Mouse (Mus musculus) adrenal gland, adult 2 months (tissue): Measurements from ENCODE around the gene Tmem229a. TPM values are rescaled to one million over a fixed set of nuclear protein-coding genes. Genes with fewer than 3 reads are reported as not detected.

Experiments
- DNase-seq: peaks from one replicate; pipeline ENCODE4 v3.0.0; 2021
- long read RNA-seq: library from polyadenylated mRNA; stranded (forward); transcript quantifications from one replicate; pipeline ENCODE4 v2.0.0, GENCODE M21; 2021
- polyA plus RNA-seq: library from polyadenylated mRNA; depleted of rRNA; stranded (reverse); fragments of >200 nt; gene quantifications from 2 replicates; pipeline ENCODE4 v1.2.3, GENCODE M21; 2012; rRNA removed
- total RNA-seq, 2 experiments: library from RNA; stranded (reverse); gene quantifications; 2 replicates each; pipeline ENCODE4 v1.2.3; 2021

The Tmem229a gene
- under 1 TPM; 0.09 to 0.24 TPM for total RNA-seq
- polyA plus RNA-seq = 0.31 and 0.34 TPM in 2 replicates
- long read RNA-seq = 0 reads

GRCm38 (mm10) chr6:24955946-24956585 is at the start of gene Tmem229a:
Gene Tmem229a (minus strand): TSS chr6:24956297.
- DNase-seq = peak; percentile 62

DNA sequence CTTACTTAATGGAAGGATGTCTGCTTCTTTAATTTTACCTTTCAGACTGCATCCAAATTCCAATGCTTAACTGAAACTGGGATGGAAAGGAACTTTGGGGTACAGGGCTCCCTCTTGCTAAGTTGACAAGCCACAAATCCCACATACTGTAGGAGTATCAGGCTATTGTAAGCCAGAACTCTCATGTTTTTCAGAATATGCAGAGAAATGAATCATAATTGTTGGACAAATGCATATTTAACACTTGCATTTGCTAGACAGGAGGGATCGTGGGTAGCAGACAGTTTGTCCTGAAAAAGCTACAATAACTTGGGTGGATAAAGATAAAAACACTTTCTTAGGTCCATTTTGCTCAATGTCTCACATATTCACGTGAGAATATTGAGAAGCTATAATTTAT is 37.7 kb upstream of the Tmem229a start:
- no peak for DNase-seq

DNA sequence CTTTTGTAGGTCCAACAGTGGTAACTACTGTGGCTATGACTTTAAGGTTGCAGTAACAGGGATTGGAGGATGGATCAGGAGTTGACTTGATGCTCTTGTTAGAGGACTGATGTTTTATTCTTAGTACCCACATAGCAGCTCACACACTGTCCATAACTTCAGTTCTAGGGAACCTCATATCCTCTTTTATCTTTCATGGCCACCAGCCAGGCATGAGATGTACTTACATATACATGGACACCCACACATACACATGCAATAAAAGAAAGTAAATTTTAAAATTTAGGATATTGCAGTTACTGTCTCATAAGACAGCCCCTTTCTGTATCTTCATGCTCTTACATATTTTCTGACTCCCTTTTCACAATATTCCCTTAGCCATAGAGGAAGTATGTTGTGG is 33.7 kb upstream of the Tmem229a start:
- no peak for DNase-seq

GRCm38 (mm10) chr6:24976176-24976575 is 20.1 kb upstream of the Tmem229a start:
- no peak for DNase-seq

GRCm38 (mm10) chr6:24968471-24969223 is 12.6 kb upstream of the Tmem229a start:
- no peak for DNase-seq

GRCm38 (mm10) chr6:24967726-24968125 is 11.6 kb upstream of the Tmem229a start:
- no peak for DNase-seq

DNA sequence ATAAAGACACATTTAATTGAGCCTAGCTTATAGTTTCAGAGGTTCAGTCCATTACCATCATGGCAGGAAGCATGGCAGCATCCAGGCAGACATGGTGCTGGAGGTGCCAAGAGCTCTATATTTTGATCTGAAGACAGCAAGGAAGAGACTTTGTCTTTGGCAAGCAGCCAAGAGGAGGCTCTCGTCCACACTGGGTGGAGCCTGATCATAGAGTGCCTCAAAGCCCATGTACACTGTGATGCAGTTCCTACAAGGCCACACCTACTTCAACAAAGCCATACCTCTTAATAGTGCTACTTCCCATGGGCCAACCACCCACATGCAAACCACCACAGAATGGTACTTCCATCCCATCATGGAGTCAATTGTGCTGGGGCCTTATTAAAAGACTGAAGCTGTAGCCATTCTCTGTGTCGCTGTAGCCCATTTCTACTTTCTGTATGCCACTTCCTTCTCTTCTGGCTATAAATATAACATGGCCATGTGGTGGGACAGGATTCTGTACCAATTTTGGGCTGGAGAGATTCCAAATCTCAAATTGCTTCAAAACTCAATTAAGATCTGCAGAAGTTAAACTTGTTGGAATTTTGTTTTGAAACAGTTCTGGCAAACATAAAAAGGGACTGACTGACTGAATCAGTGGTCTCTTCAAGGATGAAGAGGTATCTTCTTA is 10.0 kb upstream of the Tmem229a start:
- DNase-seq = no peak

DNA sequence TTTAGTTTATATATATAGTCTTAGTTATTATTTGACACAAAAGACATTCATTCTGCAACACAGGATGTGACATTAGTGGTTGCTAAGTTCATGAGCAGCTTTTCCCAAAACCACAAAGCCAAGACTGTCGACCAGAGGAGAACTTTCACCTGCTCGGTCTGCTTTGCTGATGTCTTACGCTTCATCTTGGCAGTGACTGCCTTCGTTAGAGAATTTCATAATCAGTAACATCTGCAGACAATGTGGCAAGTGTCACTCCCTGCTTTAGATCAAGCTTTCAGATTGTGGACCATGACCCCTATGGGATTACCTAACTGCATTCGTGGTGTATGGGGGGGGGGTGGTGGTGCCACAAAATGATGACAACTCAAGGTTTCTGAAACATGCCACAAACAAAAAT is 7.7 kb upstream of the Tmem229a start:
- DNase-seq = no peak

- DNase-seq = no peak
These were observed 483 bp upstream of the Tmem229a start for GRCm38 (mm10) chr6:24956586-24956973.

GRCm38 (mm10) chr6:24955131-24955945 is 759 bp downstream of the Tmem229a start:
- DNase-seq = peak; percentile 39

- no peak for DNase-seq
These were observed 2.0 kb downstream of the Tmem229a start for GRCm38 (mm10) chr6:24954126-24954525.

- no peak for DNase-seq
These were observed 3.8 kb downstream of the Tmem229a start for GRCm38 (mm10) chr6:24952341-24952740.

GRCm38 (mm10) chr6:24950669-24951068 is 5.4 kb downstream of the Tmem229a start:
- no peak for DNase-seq

DNA sequence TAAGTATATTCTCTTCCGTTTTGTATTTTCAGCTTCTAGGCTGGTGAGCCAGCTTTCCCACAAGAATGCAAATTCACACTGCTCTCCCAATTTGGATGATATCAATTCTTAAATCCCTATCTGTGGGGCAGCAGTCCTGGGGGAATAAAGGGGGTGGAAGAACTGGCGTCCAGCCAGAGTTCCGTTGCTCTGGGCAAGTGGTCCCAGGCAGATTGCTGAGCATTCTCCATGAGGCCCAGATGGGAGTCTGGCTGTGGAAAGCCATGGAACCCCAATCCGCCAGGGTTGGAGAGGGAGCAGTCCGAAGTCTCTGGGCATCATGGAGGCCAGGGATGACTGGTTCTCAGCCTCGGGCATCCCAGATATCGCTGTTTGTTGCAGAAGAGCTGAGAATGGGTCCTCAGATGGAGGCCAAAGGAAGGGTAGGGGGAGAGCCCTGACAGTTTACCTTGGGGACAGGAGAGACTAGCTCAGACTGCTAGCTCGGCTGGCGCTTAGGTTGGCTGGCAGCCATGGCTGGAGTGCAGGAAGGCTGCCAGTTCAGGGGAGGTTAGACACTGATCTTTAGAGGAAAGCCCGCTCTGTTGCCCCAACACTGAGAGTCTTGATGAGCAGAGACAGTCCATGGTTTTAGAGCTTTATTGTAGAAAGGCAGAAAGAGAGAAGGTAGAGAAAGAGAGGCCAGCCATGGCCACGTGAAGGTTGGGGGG is 30.9 kb downstream of the Tmem229a start:
- no peak for DNase-seq

GRCm38 (mm10) chr6:24913591-24913990 is 42.5 kb downstream of the Tmem229a start:
- DNase-seq = no peak

GRCm38 (mm10) chr6:24910728-24911105 is 45.4 kb downstream of the Tmem229a start:
- DNase-seq = no peak

- no peak for DNase-seq
These were observed 45.9 kb downstream of the Tmem229a start for GRCm38 (mm10) chr6:24910016-24910727.

- no peak for DNase-seq
These were observed 48.3 kb downstream of the Tmem229a start for GRCm38 (mm10) chr6:24907824-24908223.

GRCm38 (mm10) chr6:24905101-24905500 is 51.0 kb downstream of the Tmem229a start:
- DNase-seq = no peak
